Mouse (Mus musculus): ENCODE results near the gene Bmp3.

Bmp3 gene

DNA sequence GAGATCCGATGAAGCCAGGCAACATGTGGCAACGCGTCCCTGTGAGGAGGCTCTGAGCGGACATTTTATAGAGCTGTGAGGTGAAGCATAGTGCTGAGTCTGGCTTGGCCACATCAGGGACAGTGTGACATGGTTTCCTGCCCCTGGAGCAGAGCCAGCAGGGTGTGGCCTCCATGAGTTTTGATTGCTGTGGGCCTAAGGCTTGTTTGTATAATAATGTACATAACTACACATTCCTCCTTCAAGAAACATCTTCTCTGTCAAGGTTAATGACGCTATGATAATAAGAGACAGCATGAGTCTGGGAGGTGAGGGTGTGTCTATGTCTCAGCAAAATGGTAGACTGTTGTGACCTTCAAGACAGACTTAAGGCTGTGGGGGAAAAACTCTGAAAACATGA lies 64.5 kb downstream of the Bmp3 start:
- DNase-seq: no peak

DNA sequence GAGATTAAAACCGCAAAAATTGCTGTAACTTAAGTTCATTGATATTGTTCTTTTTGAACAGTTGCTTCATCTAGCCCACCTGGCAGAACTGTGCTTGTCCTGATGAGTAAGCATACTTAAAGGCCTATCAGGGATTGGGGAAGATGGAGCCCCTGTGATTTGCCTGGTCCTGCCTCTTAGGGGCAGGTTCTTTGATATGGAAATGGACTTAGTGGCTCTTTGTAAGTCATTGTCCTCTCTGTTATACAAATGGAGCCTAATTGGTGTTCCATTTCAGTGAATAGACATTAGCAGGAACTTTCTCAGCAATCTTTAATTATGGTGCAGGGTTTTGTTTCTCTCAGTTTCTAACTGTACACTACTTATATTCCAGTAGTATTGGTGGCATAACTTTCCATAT lies 67.4 kb downstream of the Bmp3 start:
- no peak for DNase-seq

GRCm38 (mm10) chr5:98922921-98923320 lies 68.7 kb downstream of the Bmp3 start:
- DNase-seq: no peak

Measured in lung, postnatal 36 days (tissue).